Mouse (Mus musculus): ENCODE results near the gene Tmem209.

Tmem209 gene

DNA sequence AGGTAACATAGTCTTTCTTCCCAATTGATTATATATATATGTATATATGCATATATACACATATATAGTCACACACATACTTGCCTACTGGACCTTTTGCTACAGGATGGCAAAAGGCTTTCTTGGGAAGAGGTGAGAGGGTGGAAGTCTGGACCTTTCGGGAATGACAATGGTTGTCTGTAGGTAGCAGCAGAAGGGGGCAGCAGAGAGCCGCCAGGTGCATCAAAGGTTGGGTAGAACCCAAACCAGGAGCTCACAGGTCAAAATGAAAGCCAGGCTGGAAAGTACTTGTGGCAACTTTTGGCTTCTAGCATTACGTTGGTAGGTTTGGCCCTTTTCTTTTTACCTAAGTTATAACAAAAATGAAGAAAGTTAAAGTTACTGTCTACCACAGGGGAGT lies 25.8 kb upstream of the Tmem209 start:
- DNase-seq = peak; percentile 61

DNA sequence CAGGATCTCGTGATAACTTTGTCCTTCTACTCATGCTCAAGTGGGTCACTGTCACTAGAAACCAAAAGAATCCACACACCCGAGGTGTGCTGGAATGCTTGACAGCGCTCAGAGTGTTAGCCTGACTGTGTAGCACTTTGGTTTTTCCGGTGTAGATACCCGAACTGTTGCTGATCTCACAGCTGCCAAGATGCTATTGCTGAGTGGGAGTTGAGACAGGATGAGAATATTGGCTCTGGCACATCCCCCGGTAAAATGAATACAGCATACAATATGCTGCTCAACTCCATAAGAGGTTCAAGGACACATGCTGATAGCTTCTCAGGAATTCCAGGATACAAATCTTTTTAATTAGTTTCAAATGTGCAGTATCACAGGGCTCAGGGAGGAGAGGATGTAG lies 19.2 kb upstream of the Tmem209 start:
- no peak for DNase-seq

DNA sequence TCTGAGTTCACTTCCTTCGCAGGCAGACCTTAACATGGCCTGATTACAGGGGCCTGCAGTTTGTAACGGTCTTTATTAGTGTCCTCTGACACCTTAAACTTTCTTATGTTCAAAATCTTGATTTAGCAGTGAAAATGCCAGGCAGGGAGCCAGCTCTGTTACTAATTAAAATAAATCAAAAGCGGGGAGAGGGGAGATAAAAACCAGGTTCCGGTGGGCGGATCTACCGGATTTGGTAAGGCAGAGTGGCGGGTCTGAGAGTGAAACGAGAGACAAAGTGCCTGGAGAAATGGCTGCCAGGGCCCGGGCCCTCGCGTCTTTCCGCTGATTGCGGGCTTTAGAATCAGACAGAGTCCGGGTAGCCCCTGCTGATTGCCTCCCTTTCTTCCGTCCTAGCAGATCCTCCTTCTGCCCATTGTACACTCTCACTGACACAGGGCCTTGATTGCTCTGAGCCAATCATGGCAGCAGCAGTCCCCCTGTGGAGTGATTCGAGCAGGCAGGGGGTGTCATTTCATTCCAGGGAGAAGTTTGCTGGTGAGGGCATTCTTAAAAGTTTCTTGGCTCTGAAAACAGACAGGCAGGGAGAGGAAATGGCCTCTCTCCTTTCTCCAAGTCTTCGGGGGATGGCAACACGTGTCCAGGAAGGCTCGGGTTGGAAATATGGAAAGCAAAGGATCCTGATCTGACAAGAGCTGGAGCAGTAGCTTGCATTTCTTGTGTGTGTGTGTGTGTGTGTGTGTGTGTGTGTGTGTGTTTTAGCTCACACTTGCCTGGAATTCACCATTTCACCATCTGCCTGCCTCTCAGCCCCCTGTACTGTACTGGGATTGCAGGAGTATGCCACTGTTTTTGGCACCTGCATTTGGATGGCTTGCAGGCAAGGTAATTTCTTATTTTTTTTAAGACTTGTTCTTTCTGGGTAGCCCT lies 17.3 kb upstream of the Tmem209 start:
- peak; percentile 26 for DNase-seq

DNA sequence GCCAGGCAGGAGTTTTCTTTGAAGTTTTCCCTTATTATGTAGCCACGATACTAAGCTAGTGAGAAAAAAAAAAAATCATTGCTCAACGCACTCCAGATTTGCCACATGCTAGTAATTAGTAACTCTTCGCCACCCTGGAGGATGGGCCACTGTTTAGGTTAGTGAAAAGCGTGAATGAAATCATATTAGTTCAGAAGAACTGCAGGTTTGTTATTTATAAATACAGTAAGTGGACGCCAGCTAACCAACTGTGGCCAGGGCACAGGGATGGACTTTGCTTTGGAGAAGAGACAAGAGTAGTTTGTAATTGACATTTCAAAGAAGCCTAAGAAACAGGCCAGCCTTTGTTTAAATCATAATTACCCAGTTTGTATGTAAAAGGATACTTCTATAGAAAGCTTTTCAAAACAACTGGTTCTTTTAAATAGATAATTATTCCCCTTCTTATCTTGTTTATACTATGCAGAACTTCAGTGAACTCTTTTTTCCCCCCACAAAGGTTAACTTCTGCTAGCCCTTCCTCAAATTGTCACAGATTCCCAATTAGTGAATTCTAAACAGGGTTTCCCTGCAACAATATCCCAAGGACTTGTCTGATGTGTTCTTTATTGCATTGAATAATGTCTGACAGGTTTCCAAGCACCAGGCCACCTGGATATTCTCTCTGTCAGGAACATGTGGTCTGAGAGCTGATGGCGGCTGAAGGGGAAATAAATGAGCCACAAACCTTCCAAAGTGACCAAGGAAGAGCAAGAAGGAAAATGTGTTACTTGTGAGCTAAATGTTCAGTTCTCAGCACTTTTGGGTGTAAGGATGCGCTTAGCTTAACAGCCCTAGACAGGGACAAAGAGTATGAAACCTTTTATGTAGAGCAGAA lies 16.1 kb upstream of the Tmem209 start:
- no peak for DNase-seq

DNA sequence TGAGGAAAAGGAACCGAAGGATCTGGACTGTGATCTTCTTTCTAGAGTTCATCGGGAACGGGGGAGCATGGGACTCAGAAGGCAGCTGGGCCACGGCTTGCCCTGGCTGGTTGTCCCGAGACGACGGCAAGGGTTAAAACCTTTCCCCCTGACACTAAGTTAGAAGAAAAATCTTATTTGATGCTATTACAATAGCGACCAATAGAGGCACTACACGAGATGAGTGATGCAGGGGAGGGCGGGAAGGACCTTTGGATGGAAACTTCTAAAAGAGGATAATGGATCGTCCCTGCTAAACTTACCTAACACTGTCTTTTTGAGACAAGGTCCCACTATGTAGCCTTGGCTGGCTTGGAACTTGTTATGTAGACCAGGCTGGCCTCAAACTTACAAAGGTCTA lies 10.8 kb upstream of the Tmem209 start:
- DNase-seq = no peak

DNA sequence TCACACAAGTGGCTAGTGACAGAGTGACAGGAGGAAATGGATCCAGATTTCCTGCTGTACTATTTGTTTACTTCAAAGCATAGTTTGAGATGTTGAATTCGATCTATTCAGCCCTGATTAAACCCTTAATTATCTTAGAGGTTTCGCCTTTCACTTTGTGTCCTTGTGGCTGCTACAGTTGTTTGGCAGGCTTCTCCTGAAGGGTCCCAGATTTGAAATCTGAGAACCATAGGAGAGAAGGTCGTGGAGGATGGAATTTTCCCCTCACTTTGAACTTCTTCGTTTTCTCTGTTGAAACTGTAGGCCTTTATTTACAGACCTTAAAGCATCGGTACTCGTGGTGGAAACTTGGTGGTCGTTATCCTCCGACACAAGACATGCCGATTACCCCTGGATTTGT lies 4.7 kb upstream of the Tmem209 start:
- no peak for DNase-seq

DNA sequence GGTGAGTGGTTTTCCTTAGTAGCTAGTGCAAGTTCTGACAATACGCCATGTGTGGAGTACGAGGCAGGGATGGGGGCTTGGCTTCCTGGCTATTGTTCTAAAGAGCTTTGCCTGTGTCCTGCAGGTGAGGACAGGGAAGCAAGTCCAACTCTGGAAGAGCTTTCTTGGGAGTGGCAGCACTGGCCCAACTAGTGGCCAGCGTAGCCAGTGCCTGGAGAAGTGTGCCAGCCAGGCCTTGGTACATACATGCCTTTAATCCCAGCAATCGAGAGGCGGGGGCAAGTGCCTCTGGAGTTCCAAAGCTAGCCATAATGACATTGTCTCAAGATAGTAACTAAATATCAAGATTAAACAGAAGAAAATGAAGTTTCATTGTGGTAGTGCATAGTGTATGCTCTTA lies 708 bp upstream of the Tmem209 start:
- peak; percentile 19 for DNase-seq

DNA sequence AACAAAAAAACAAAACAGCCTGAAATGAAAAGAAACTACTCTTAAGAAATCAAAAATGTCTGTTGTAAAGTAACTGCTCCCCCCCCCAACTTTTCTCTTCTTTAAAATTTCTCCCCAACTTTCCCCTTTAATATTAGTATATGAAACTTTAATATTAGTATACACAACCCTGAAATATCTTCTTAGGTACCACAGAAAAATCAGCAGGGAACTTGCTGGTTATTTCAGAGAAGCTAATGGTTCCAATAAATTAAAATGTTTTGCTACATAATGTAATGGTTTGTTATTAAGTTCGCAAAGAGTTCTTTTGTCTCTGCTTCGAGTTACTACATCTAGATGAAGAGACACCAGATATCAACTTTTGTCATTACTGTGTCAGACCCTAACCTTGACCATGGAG lies 759 bp downstream of the Tmem209 start:
- no peak for DNase-seq

DNA sequence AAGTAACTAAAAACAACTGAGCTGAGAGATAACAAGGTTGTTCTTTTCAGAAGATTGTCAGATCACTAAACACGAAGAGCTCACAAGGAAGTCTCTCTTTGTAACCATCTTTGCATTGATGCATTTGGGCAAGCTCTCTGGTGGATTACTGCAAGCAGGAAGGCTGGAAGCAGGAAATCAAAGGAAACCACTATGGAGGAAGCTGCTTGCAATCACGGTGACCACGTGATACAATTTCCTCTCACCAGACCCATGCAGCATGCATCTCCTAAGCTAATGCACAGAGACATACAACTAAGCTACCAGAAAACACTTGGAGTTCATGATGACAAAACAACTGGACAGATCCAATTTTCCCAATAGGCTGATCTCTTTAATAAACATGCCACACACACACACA lies 10.5 kb downstream of the Tmem209 start:
- DNase-seq = no peak

DNA sequence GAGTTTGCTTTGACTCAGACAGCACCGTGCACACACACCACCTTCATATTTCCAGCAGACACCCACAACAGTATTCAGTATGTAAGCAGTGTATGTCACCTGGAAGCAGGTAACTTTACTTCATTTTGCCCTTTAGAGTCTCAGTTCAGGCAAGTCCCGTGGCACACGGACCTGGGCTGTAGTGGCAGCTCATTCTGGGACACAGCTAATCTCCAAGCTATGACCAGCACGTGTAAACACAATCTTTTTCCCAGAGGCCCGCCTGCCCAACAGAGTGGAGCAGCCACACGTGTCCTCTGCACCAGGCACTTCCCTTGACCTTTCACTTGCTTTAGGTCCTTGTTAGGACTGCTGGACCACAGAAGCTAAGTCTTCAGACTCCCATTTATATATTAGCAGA lies 23.1 kb downstream of the Tmem209 start:
- no peak for DNase-seq

DNA sequence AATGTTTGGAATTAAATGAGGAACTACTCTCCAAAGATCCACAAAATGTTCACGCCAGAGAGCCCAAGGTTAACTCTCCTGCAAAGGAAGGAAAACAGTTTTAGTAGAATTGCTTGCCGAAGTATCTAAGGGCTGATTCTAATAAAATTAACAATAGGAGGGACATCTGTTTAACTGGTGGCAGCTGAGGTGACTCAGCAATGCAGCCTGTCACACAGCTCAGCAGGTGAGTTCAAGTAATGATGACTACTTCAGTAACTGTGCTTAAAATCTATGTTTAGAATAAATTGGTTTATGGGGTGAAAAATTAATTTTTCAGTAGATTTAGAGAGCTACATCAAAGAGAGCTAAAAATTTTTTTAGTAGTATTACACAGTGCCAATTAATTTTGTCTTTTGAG lies 26.7 kb downstream of the Tmem209 start:
- no peak for DNase-seq

DNA sequence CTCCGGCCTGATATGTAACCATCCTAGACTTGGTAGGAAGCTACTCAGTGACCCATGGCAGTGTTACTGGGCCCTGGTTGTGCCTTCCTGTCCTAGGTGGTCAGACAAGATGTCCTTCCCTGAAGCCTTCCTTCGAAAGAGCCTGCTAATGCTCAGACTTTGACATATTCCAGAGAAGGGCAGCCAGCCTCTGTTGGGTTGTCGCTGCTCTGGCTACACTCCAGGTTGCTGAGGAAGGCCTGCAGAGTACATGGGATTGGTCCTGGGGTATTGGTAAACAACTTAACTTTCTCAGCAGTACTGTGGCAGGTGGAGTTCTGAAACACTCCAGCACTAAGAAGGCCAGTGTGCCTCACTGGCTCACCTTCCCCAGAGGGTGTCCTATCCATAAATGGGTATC lies 30.2 kb downstream of the Tmem209 start:
- no peak for DNase-seq

DNA sequence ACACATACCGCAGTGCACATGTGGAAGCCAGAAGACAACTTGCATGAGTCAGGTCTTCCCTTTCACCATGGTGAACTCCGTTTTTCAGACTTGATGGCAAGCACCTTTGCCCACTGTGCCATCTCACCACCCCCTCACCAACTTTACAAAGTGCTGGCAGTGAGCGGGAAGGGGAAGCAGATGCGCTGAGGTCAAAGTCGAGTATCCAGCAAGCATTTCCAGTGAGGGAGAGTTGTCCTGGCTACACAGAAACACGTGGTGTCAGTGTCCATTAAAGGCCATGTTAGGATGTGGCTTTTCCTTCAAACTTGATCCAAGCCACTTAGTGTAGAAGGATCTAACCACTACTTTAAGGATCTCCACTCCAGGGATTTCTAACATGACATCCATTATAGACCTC lies 31.8 kb downstream of the Tmem209 start:
- DNase-seq = no peak

DNA sequence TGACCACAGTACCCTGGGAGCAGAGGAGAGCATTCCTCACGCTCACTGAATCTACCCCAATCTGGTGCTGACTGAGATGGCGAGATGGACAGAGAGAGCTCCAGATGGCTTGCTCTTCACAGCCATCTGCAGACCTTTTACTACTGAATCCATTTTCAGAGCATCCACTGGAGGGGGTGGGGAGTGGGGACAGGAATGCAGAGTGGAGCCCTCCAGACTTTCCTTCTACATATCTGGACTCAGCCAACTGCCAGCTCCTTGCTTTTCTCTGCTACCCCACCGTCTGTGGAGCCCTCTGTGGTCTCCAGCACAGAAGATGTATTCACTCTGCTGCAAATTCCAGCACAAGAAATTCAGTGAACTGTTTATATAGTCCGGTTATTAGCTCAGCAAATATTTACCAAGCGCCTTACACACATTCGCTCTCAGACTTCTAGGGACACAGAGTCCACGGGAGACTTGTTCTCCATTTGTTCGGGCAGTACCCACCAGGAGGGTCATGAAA lies 32.3 kb downstream of the Tmem209 start:
- no peak for DNase-seq

DNA sequence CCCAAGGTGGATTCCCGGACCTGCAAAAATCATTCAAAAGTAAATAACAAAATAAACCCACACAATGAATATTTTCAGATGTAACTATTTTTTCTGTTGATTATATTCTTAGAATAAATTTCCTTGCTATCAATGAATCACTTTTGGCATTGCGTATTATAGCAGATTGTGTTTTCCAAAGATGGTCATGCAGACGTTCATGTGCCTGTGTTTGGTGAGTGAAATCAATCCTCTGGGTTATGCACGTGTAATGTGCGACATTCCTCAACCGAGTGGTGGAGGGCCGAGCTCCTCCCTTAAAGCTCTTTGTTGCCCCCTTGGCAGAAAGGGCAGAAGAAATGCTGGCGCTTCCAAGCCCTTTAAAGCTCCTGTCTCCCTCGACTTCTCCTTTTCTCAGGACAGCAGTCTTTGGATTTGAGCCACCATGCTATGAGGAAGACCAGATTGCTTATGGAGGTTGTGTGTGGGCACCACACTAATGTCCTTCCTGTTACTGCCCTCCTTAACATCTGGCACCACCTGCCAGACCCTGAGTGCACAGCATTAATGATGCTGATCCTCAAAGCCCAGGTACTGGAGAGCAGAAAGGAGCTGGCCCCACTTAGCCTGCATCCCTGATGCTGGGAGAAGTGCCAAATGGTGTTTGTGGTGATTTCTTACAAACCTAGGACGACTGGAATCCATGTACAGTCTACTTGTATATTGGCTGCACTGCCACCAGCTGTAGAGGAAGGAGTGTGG lies 33.4 kb downstream of the Tmem209 start:
- no peak for DNase-seq

DNA sequence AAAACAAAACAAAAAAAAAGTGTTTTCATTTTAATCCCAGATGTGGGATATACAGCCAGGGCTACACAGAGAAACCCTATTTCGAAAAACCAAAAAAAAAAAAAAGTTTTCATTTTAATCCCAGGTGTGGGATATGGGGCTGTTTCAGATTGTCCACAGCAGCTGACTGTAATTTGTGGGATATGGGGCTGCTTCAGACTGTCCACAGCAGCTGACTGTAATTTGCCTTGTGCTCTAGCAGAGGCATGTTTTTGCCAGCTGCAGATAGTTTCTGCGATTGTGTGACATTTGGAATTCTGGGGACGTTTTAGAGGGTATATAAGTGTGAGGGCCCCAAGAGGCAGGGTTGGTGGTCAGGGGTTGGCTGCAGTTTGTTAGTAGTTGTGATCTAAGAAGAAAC lies 37.9 kb downstream of the Tmem209 start:
- DNase-seq = no peak

DNA sequence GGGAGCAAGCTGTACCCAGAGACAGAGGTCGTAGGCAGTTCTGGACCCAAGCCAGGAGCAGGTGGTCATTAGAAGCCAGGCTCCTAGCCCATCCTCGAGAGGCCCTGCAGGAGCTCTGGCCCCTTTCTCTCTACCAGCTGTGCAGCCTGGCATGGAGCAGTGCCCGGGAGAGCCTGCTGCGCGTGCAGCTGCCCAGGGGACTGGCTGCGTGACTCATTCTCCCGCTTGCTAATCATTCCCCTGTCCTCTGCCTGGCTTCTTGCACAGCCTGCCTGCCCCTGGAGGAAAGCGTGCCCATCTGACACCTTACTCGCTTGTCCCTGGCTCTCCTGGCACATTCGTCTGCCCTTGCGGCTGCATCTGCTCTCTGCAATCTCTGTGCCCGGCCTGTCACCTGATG lies 40.2 kb downstream of the Tmem209 start:
- no peak for DNase-seq

DNA sequence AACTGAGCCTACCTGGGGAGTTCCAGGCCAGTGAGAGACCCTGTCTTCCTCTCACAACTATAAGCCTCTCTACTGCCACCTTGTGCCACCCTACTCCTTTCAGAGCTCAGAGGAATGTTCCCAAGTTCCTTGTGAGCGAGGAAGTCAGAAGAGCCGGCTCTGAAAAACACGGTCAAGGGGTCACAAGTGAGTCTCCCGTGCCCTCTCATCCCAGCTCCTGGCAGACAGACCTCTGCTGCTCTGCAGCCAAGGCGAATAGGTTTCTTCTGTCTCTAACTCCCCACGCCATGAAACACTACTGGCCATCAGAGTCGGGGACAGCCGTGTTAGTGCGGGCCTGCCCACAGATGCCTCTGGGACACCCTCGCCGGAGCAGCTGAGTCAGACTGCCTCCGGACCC lies 40.9 kb downstream of the Tmem209 start:
- DNase-seq = peak; percentile 58

DNA sequence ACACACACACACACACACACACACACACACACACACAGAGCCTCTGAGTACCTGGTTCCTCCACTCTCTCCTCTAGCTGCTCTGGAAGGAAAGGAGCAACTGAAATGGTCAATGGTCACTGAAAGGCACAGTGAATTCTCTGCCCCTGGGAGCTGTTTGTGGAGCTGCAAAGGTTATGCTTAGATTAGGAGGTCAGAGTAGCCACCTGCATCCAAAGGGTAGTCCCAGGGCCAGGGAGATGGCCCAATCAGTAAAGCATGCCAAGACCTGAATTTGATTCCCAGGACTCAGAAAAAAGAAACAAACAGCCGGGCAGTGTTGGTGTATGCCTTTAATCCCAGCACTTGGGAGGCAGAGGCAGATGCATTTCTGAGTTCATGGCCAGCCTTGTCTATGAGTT lies 41.5 kb downstream of the Tmem209 start:
- DNase-seq = no peak

DNA sequence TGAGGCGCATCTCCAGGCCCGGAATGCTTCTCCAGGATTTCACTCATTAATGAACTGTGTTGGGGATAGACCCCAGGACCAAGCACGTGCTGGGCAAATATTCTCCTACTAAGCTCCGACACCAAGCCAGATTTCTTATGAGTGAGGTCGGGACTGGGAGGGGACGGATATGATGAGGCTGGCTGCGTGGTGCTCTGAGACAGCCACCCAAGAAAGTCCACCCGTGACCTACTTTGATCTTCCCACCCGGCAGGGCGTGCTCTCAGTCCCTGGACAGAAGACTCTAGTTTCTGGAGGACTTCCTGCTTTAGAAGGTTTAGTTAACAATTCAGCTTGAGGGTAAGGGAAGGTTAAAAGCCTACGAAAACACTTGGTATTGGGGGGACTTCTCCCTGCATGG lies 44.0 kb downstream of the Tmem209 start:
- no peak for DNase-seq

DNA sequence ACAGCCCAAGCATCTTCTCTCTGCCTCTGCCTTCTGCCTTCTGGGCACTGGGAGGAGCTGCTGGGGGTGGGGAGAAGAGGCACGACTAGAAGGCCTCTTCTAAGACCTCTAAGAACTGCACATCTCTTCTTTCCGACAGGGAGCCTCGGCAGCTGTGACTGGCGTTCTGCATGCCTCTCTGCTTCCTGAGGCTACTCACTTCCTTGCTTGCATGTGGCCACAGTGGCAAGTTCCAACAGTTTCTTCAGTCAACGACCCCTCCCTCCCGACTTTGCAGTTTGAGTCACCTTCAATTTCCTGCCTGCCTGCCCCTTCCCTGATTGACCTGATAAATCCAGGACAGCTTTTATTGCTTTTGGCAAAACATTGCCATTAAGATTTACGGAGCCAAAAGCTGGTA lies 46.8 kb downstream of the Tmem209 start:
- DNase-seq = peak; percentile 19

DNA sequence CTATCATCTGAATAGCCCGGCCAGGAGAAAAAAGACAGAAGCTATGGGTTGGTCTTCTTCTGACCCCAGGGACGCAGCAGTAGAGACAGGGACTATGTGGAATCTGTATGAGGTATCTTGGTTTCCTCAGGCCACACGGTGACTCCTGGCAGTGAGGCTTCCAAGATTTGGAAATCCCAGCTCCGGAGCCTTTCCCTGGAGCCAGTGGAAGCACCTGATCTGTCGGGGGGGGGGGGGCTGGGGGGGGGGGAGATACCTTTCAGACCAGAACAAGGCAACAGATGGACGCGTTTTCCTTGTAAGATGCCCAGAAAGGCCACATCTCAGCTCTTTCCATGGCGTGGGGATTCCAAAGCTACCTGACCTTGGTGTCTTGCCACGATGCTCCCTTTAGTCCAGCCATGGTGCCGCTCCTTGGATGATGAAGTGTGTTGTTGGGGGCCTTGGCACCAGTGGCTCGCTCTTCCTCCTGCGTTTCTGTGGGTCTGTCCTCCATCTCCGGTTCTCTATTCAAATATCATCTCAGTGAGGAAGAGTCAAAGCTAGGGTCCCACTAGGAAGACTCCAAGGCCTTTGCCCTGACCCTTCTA lies 47.7 kb downstream of the Tmem209 start:
- no peak for DNase-seq
